Mouse (Mus musculus): ENCODE results near the gene Ror1. TPM values are rescaled to one million over a fixed set of nuclear protein-coding genes. Genes with fewer than 3 reads are reported as not detected.
A peak's percentile ranks its signal among the peaks of the same experiment; 100 is the strongest.

Gene Ror1
- polyA plus RNA-seq, 1 experiment from 2014 or later = 2.5 TPM

DNA sequence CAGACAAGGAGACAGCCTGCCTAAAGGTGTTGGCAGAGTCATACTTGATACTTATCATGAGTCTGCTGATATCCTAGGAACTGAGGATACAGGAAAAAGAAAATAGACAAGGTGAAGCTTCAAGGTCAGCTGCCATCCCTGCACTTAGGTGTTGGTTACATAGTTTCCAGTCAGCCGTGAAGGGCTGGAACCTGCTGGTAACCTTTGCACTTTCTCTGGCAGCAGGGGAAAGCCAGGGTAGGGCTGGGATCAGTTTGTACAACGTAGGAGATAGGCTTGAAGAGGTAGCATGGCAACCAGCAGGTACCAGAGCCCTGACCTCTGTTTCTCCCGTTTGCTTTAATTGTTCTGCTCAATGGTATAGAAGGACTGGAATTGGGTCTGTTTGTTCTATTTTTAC lies 281.6 kb downstream of the Ror1 start:
- 40% methylated on average over 3 of the region's 3 CpGs for WGBS
- ATAC-seq = no peak

DNA sequence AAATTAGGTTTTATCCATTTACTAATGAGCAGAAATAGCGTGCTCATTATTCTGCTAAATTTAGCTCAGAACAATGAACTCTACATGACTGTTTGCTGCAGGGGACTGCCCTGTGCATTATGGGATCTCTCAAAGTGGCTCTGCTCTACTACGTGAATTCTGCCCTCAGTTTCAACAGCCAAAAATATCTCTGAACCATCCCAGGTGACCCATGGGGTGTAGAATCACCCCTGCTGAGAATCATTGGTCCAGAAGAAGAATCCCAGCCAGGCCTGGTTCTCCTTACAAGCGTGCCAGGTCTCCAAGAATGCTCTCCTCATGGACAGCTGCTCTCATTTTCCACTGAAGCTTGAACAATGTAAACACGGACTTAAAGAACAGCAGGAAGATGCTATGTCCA lies 282.4 kb downstream of the Ror1 start:
- H3K27ac ChIP-seq (ENCODE audit: low read depth, low read length) = no peak overlapping the region
- H3K4me2 ChIP-seq (replicated peaks; ENCODE audit: low read depth) = no peak overlapping the region
- TF ChIP-seq CTCF (IDR thresholded peaks at IDR 0.05; ENCODE audit: low read depth) = no peak
- no peaks in the 10 kb centered on the region for H3K27me3 ChIP-seq (replicated peaks; ENCODE audit: control insufficient read depth, insufficient read depth, low read length)
- H3K9me3 ChIP-seq (ENCODE audit: control insufficient read depth) = no peaks in the 10 kb centered on the region
- no peak for ATAC-seq
- no peaks in the 10 kb centered on the region for H3K4me1 ChIP-seq (replicated peaks; ENCODE audit: control insufficient read depth, insufficient read depth, low read length)
- H3K4me3 ChIP-seq (ENCODE audit: low read depth, low read length) = no peak overlapping the region
- no peak overlapping the region for H3K9ac ChIP-seq (ENCODE audit: low read depth, low read length)
- WGBS = 64% methylated on average over 4 of the region's 4 CpGs
- H3K36me3 ChIP-seq (ENCODE audit: control insufficient read depth, insufficient read depth) = no peaks in the 10 kb centered on the region

More for the DNA sequence above, 281.6 kb downstream of the Ror1 start:
- Histone ChIP-seq H3K27me3 (replicated peaks; ENCODE audit: control insufficient read depth, insufficient read depth, low read length) (no peaks in the 10 kb centered on the region), H3K4me2 (replicated peaks; ENCODE audit: low read depth) (no peak overlapping the region), H3K27ac (ENCODE audit: low read depth, low read length) (no peak overlapping the region), H3K4me1 (replicated peaks; ENCODE audit: control insufficient read depth, insufficient read depth, low read length) (no peaks in the 10 kb centered on the region), H3K4me3 (ENCODE audit: low read depth, low read length) (no peak overlapping the region), H3K9me3 (ENCODE audit: control insufficient read depth) (no peaks in the 10 kb centered on the region), H3K36me3 (ENCODE audit: control insufficient read depth, insufficient read depth) (no peaks in the 10 kb centered on the region), H3K9ac (ENCODE audit: low read depth, low read length) (no peak overlapping the region)
- no peak for TF ChIP-seq CTCF (IDR thresholded peaks at IDR 0.05; ENCODE audit: low read depth)

DNA sequence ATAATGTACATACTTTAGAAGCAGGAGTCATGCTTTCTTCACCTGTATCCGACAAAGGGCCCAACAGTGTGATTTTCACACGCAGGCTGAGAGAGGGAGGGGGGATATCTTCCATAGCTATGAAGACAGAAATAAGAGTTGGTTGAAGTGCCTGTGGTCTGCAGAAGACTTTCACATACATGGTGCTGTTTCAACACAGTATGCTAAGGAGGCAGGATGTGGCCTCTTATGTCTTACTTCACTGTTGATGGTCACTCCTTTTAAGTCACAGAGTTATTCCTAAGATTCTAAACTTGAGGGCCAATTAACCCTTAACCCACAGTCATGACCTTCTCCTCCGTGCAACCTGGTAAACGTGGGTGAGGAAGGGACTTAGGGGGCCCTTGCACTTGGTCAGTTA lies 286.2 kb downstream of the Ror1 start:
- H3K4me1 ChIP-seq (replicated peaks; ENCODE audit: control insufficient read depth, insufficient read depth, low read length) = no peaks in the 10 kb centered on the region
- ATAC-seq = no peak
- H3K4me3 ChIP-seq (ENCODE audit: low read depth, low read length) = no peak overlapping the region
- no peak for TF ChIP-seq CTCF (IDR thresholded peaks at IDR 0.05; ENCODE audit: low read depth)
- no peaks in the 10 kb centered on the region for H3K36me3 ChIP-seq (ENCODE audit: control insufficient read depth, insufficient read depth)
- 64% methylated on average over 4 of the region's 4 CpGs for WGBS
- no peak overlapping the region for H3K4me2 ChIP-seq (replicated peaks; ENCODE audit: low read depth)
- H3K27ac ChIP-seq (ENCODE audit: low read depth, low read length) = no peak overlapping the region
- no peaks in the 10 kb centered on the region for H3K27me3 ChIP-seq (replicated peaks; ENCODE audit: control insufficient read depth, insufficient read depth, low read length)
- no peak overlapping the region for H3K9ac ChIP-seq (ENCODE audit: low read depth, low read length)
- no peaks in the 10 kb centered on the region for H3K9me3 ChIP-seq (ENCODE audit: control insufficient read depth)

DNA sequence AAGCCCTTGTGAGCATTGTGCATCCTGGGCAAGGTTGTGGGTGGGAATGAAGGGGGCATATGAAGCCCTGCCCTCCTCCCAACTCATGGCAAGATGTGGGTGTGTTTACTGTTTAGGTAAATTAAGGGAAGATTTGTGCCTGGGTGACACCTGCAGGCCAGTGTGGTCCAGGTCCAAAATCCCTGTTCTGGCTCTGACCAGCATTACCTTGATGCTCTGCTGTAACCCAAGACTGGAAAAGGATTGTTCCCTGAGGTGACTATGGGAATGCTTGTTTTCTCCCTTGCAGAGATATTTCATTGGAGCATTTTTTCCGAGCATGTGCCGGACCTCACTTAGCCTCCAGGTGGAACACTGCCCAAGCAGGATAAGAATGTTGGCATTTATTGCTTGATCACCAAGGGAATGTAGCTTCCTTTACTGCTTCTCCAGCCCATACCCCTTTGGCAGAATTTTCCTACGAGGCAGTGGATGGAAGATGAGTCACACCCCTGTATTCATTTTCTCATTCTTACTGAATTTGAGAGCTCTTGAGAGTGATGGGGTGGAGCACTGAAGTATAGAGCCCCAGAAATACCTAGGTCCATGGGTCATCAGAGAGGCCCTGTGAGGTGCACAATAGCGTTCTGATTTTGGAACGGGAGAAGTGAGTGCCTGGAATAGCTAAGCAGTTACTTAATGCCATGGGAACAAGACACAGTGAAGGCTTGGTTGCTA lies 290.8 kb downstream of the Ror1 start:
- no peaks in the 10 kb centered on the region for H3K9me3 ChIP-seq (ENCODE audit: control insufficient read depth)
- no peak overlapping the region for H3K4me2 ChIP-seq (replicated peaks; ENCODE audit: low read depth)
- no peak for ATAC-seq
- H3K9ac ChIP-seq (ENCODE audit: low read depth, low read length) = no peak overlapping the region
- no peak overlapping the region for H3K27ac ChIP-seq (ENCODE audit: low read depth, low read length)
- no peaks in the 10 kb centered on the region for H3K4me1 ChIP-seq (replicated peaks; ENCODE audit: control insufficient read depth, insufficient read depth, low read length)
- WGBS = 61% methylated on average over 5 of the region's 5 CpGs
- no peaks in the 10 kb centered on the region for H3K27me3 ChIP-seq (replicated peaks; ENCODE audit: control insufficient read depth, insufficient read depth, low read length)
- peak; percentile 22; the same call in 1 of the 2 replicates for TF ChIP-seq CTCF (IDR thresholded peaks at IDR 0.05; ENCODE audit: low read depth)
- no peak overlapping the region for H3K4me3 ChIP-seq (ENCODE audit: low read depth, low read length)
- no peaks in the 10 kb centered on the region for H3K36me3 ChIP-seq (ENCODE audit: control insufficient read depth, insufficient read depth)

DNA sequence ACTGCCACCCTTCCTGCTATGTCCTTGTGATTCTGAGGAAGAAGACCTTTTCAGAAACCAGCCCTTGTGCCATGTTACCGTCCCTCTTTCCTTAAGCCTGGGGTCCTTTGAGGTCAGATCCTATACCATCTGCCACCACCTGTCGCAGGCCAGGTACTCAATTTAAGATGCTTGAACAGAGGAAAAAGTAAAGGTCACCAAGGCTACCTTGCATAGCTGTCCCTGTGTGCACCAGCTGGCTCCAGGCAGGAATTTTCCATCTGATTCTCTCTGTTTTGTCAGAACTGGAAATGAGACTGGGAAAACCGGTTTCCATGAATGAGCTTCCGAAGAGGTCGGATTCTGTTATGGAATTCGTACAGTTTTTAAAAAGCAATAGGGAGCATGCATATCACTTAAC lies 294.8 kb downstream of the Ror1 start:
- Histone ChIP-seq H3K9me3 (ENCODE audit: control insufficient read depth) (no peaks in the 10 kb centered on the region), H3K9ac (ENCODE audit: low read depth, low read length) (no peak overlapping the region), H3K27ac (ENCODE audit: low read depth, low read length) (no peak overlapping the region), H3K4me2 (replicated peaks; ENCODE audit: low read depth) (no peak overlapping the region), H3K36me3 (ENCODE audit: control insufficient read depth, insufficient read depth) (no peaks in the 10 kb centered on the region), H3K4me1 (replicated peaks; ENCODE audit: control insufficient read depth, insufficient read depth, low read length) (no peaks in the 10 kb centered on the region), H3K27me3 (replicated peaks; ENCODE audit: control insufficient read depth, insufficient read depth, low read length) (no peaks in the 10 kb centered on the region), H3K4me3 (ENCODE audit: low read depth, low read length) (no peak overlapping the region)
- WGBS = 86% methylated on average over 6 of the region's 6 CpGs
- no peak for ATAC-seq
- TF ChIP-seq CTCF (IDR thresholded peaks at IDR 0.05; ENCODE audit: low read depth) = no peak

DNA sequence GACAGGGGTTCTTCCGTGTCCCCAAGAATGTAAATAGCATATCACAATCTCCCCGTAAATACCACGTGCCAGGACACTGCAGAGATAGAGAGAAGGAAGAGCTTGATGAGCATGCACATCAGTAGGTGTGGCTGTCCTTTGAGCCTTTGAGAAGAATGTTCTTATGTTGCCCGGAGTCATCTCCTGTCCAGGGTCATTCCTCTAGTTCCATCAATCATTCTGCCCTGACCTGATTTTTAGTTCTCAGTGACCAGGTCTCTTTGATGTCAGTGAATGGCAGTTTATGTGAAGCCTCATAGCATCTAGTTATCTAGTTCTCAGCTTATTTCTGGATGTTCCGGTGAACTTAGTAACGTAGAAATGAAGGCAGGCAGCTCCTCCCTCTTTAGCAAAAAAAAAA lies 295.4 kb downstream of the Ror1 start:
- Histone ChIP-seq H3K4me1 (replicated peaks; ENCODE audit: control insufficient read depth, insufficient read depth, low read length) (no peaks in the 10 kb centered on the region), H3K9me3 (ENCODE audit: control insufficient read depth) (no peaks in the 10 kb centered on the region), H3K4me3 (ENCODE audit: low read depth, low read length) (no peak overlapping the region), H3K4me2 (replicated peaks; ENCODE audit: low read depth) (no peak overlapping the region), H3K27me3 (replicated peaks; ENCODE audit: control insufficient read depth, insufficient read depth, low read length) (no peaks in the 10 kb centered on the region), H3K36me3 (ENCODE audit: control insufficient read depth, insufficient read depth) (no peaks in the 10 kb centered on the region), H3K27ac (ENCODE audit: low read depth, low read length) (no peak overlapping the region), H3K9ac (ENCODE audit: low read depth, low read length) (no peak overlapping the region)
- ATAC-seq = no peak
- TF ChIP-seq CTCF (IDR thresholded peaks at IDR 0.05; ENCODE audit: low read depth) = no peak
- 63% methylated on average over 6 of the region's 6 CpGs for WGBS

Measured in intestine, postnatal 0 days (tissue).